Mouse (Mus musculus) megakaryocyte, embryonic 14.5 days (primary cell): ENCODE results near the gene Golga3.

Experiments used
- FLI1 ChIP-seq: IDR thresholded peaks from 2 replicates; pipeline ENCODE4 v1.6.1; 2012; ENCODE audit warnings: low read length, inconsistent platforms, mixed read lengths
- GATA1 ChIP-seq: IDR thresholded peaks from 3 replicates; pipeline ENCODE4 v1.6.1; 2012; ENCODE audit warnings: mixed read lengths, low read length, inconsistent platforms, borderline replicate concordance

GRCm38 (mm10) chr5:110140424-110140823, 36.1 kb upstream of the Golga3 start:
- TF ChIP-seq GATA1 (no peak), FLI1 (no peak)
